Mouse (Mus musculus) midbrain, embryonic 15.5 days (tissue): ENCODE results near the gene Piga. TPM values are rescaled to one million over a fixed set of nuclear protein-coding genes. Genes with fewer than 3 reads are reported as not detected.
A peak's percentile ranks its signal among the peaks of the same experiment; 100 is the strongest.

ENCODE experiments used
- ATAC-seq: fragments of 200-750 bp; cut with Nextera tagmentation; replicated peaks from 2 replicates; pipeline ENCODE4 v1.8.0; 2017; ENCODE audit warnings: moderate TSS enrichment
- H3K27ac ChIP-seq: fragments of 300-500 bp; sonication (generic); 2 replicates; pipeline ENCODE4 v1.5.1; 2015; ENCODE audit warnings: mild to moderate bottlenecking, inconsistent platforms
- H3K27me3 ChIP-seq: fragments of 300-500 bp; sonication (generic); replicated peaks from 2 replicates; pipeline ENCODE4 v1.6.1; 2015; ENCODE audit warnings: inconsistent platforms
- H3K36me3 ChIP-seq: fragments of 300-500 bp; sonication (generic); replicated peaks from 2 replicates; pipeline ENCODE4 v1.6.1; 2015; ENCODE audit warnings: inconsistent platforms
- H3K4me1 ChIP-seq: fragments of 300-500 bp; sonication (generic); 2 replicates; pipeline ENCODE4 v1.6.1; 2015; ENCODE audit warnings: inconsistent platforms
- H3K4me2 ChIP-seq: fragments of 300-500 bp; sonication (generic); 2 replicates; pipeline ENCODE4 v1.6.1; 2015; ENCODE audit warnings: inconsistent platforms, mild to moderate bottlenecking, moderate library complexity
- H3K4me3 ChIP-seq: fragments of 300-500 bp; sonication (generic); 2 replicates; pipeline ENCODE4 v1.5.1; 2015; ENCODE audit warnings: mild to moderate bottlenecking, inconsistent platforms
- H3K9ac ChIP-seq: fragments of 300-500 bp; sonication (generic); 2 replicates; pipeline ENCODE4 v1.6.1; 2015; ENCODE audit warnings: mild to moderate bottlenecking, inconsistent platforms
- H3K9me3 ChIP-seq: fragments of 300-500 bp; sonication (generic); 2 replicates; pipeline ENCODE4 v1.6.1; 2016; ENCODE audit warnings: inconsistent platforms
- WGBS: fragments of 180-500 bp; shearing (Covaris S2); methylation state at CpG from one replicate; pipeline ENCODE4 v1.1.7; 2015; ENCODE audit warnings: mixed read lengths; 5-methylcytosine and 5-hydroxymethylcytosine counted together
- polyA plus RNA-seq: library from polyadenylated mRNA; unstranded; fragments of >200 nt; fragmentation: Nextera tagmentation; extraction: Ambion mirVana; gene quantifications from 2 replicates; pipeline ENCODE4 v1.2.1, GENCODE M21; 2015

Piga gene
- 5.1 and 5.2 TPM in 2 replicates for polyA plus RNA-seq

DNA sequence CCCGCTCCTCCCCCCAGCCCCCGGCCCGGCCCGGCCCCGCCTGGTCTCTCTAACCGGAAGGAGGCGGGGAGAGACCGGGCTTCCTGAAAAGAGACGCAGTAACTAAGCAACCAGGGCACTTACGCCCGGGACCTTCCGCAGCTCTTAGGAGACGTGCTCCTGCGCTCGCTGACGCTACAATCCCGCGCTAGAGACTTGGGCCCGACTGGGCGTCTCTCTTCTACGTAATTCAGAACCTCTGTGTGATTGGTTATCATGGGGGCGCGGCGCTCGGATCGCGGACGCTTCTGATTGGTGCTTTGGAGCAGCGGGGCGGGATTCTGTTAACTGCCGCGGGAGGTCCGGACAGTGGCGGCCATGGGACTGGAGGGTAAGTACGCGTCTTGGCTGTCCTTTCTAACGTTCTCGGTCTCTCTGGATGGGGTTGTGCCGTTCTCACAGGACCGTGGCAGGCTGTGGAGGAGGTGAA, at the start of gene Piga:
Gene Piga (plus strand): TSS at position 317 of the 469 bp plus-strand sequence.
- H3K9ac ChIP-seq, result peak within 1 kb of the TSS; percentile 57
- H3K4me3 ChIP-seq, result peak within 1 kb of the TSS; percentile 54
- peak within 1 kb of the TSS; percentile 54 for H3K27ac ChIP-seq
- H3K9me3 ChIP-seq, result no peaks in the 10 kb centered on the region
- H3K4me2 ChIP-seq, result peak within 1 kb of the TSS; percentile 50
- H3K4me1 ChIP-seq, result peaks cover 5% of the 10 kb centered on the region
- peak; percentile 100 for ATAC-seq
- H3K36me3 ChIP-seq, result no peaks in the 10 kb centered on the region
- 28% methylated on average over 37 of the region's 40 CpGs for WGBS
- peaks cover 7% of the 10 kb centered on the region; the same call in 1 of the 2 replicates for H3K27me3 ChIP-seq

- Histone ChIP-seq H3K27me3 (no peaks in the 10 kb centered on the region; the same call in 1 of the 2 replicates), H3K4me2 (no peak overlapping the region), H3K27ac (no peak overlapping the region), H3K4me1 (no peaks in the 10 kb centered on the region), H3K36me3 (no peaks in the 10 kb centered on the region), H3K9me3 (no peaks in the 10 kb centered on the region), H3K4me3 (no peak overlapping the region), H3K9ac (no peak overlapping the region)
- 88% methylated on average over 3 of the region's 3 CpGs for WGBS
- no peak for ATAC-seq
Measured at GRCm38 (mm10) chrX:164370576-164370975, 49.0 kb upstream of the Piga start.

DNA sequence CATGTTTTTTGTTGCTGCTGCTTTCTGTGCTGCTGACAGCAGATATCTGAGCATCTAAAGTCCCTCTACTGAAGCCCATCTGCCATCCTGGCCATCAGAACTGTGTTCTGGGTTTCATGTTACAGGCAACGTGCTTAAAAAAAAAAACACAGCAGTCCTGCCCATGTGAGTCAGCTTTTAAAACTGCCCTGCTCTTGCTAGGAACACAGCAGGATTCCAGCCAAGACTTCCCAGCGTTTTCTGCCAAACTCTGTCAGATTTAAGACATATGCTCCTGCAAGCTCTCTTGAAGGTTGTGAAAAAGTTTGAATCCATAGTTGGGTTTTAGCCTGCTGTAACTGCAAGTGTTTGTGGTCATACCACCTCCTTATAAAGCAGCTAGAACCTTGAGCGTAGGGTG, 46.5 kb upstream of the Piga start, which contains the start of gene Vegfd:
Gene Vegfd (plus strand): TSS at position 298 of the 400 bp plus-strand sequence.
- H3K27me3 ChIP-seq, result no peaks in the 10 kb centered on the region; the same call in none of the 2 replicates
- H3K4me3 ChIP-seq, result no peak within 1 kb of the TSS
- no peaks in the 10 kb centered on the region for H3K36me3 ChIP-seq
- no peak within 1 kb of the TSS for H3K9ac ChIP-seq
- H3K4me2 ChIP-seq, result no peak within 1 kb of the TSS
- H3K4me1 ChIP-seq, result no peaks in the 10 kb centered on the region
- no peak for ATAC-seq
- WGBS, result 40% methylated on average over 3 of the region's 3 CpGs
- H3K27ac ChIP-seq, result no peak within 1 kb of the TSS
- H3K9me3 ChIP-seq, result no peaks in the 10 kb centered on the region

DNA sequence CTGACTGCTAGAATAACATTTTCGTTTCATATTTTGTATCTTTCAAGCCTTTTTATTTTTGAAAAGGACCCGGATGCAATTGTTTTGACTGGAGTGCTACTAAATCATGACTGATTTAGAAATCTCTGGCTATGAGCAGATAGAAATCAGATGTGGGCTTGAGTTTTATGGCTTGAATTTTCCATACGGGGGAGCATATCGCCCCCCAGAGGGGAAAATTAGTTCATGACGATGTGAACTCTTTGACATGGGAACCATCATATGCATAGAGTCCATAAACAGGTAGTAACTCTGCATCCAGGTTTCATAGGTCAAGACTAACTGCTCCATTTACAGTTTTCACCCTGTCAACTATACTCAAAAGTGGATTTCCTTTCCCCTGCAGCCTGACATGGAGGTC, 45.0 kb upstream of the Piga start:
- no peaks in the 10 kb centered on the region for H3K36me3 ChIP-seq
- no peaks in the 10 kb centered on the region for H3K4me1 ChIP-seq
- no peak overlapping the region for H3K9ac ChIP-seq
- H3K27ac ChIP-seq, result no peak overlapping the region
- H3K27me3 ChIP-seq, result peaks cover 4% of the 10 kb centered on the region
- H3K4me3 ChIP-seq, result no peak overlapping the region
- no peaks in the 10 kb centered on the region for H3K9me3 ChIP-seq
- no peak overlapping the region for H3K4me2 ChIP-seq
- WGBS, result 60% methylated on average over 5 of the region's 5 CpGs
- no peak for ATAC-seq

GRCm38 (mm10) chrX:164379721-164380120, 39.9 kb upstream of the Piga start:
- no peaks in the 10 kb centered on the region for H3K36me3 ChIP-seq
- H3K9me3 ChIP-seq, result no peaks in the 10 kb centered on the region
- H3K27ac ChIP-seq, result no peak overlapping the region
- no peaks in the 10 kb centered on the region for H3K4me1 ChIP-seq
- no peak overlapping the region for H3K4me2 ChIP-seq
- WGBS, result 87% methylated on average over 4 of the region's 4 CpGs
- peaks cover 9% of the 10 kb centered on the region; the same call in 1 of the 2 replicates for H3K27me3 ChIP-seq
- no peak overlapping the region for H3K4me3 ChIP-seq
- no peak overlapping the region for H3K9ac ChIP-seq
- no peak for ATAC-seq

- Histone ChIP-seq H3K4me3 (peak overlapping the region; percentile 43), H3K27me3 (peaks cover 9% of the 10 kb centered on the region; the same call in 1 of the 2 replicates), H3K4me1 (no peaks in the 10 kb centered on the region), H3K9ac (peak overlapping the region; percentile 27; the same call in 1 of the 2 replicates), H3K27ac (no peak overlapping the region), H3K36me3 (no peaks in the 10 kb centered on the region), H3K4me2 (peak overlapping the region; percentile 80), H3K9me3 (no peaks in the 10 kb centered on the region)
- peak; percentile 100 for ATAC-seq
- 28% methylated on average over 33 of the region's 33 CpGs for WGBS
Measured at GRCm38 (mm10) chrX:164381618-164382408, 37.8 kb upstream of the Piga start.

- H3K4me2 ChIP-seq, result no peak overlapping the region
- H3K27me3 ChIP-seq, result no peaks in the 10 kb centered on the region
- no peak overlapping the region for H3K27ac ChIP-seq
- 72% methylated on average over 4 of the region's 4 CpGs for WGBS
- H3K9ac ChIP-seq, result no peak overlapping the region
- no peak for ATAC-seq
- H3K36me3 ChIP-seq, result no peaks in the 10 kb centered on the region
- no peaks in the 10 kb centered on the region for H3K9me3 ChIP-seq
- no peaks in the 10 kb centered on the region for H3K4me1 ChIP-seq
- H3K4me3 ChIP-seq, result no peak overlapping the region
Measured at GRCm38 (mm10) chrX:164394091-164394490, 25.5 kb upstream of the Piga start.

DNA sequence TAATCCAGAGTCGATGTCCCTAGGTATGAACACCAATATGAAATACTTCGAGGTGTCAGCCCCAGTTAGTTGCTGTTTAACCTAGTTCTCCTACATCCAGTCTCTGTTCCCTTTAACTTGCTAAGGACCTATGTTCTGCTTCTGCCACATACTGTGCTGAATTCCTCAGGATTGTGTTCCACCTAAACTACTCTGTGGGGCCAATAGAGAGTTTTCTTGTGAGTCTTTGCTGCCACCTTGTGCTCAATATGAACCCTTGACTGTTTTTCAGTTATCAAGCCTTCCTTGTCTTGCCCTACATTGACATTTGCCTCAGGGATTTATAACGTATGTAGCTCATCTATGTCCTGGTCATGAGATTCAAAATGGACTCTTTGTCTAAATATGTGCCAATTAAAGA, 21.1 kb upstream of the Piga start:
- no peaks in the 10 kb centered on the region for H3K36me3 ChIP-seq
- H3K9ac ChIP-seq, result no peak overlapping the region
- no peak overlapping the region for H3K4me3 ChIP-seq
- no peak overlapping the region for H3K4me2 ChIP-seq
- H3K27me3 ChIP-seq, result no peaks in the 10 kb centered on the region
- H3K4me1 ChIP-seq, result no peaks in the 10 kb centered on the region
- no peak overlapping the region for H3K27ac ChIP-seq
- no peaks in the 10 kb centered on the region for H3K9me3 ChIP-seq
- peak; percentile 52; the same call in 1 of the 2 replicates for ATAC-seq
- WGBS, result 67% methylated on average over 3 of the region's 3 CpGs

DNA sequence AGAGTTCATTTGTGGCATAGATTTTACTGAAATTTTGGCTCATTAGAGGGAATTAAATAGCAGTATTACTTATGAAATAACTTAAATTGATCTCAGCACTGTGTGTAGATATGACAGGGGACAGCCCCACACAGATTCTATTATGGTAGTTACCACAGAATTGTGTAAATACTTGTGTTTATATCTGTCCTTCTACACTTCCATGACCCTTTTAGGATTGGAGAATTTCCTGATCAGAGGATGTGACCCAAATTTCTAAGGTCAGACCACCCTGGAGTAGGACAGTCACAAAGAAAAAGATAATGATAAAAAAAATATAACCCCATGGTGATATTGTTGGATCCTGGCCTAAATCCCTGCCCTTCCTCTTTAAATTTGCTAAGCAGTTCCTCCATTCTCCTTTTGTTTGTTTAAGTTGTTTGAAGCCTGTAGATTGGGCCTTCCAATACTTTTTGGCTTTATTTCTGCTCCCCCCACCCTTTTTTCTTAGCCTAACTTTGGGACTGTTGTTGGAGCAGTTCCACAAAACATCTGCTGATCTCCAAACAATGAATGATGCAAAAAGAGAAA, 14.4 kb upstream of the Piga start:
- no peak overlapping the region for H3K27ac ChIP-seq
- ATAC-seq, result no peak
- H3K4me1 ChIP-seq, result no peaks in the 10 kb centered on the region
- no peak overlapping the region for H3K9ac ChIP-seq
- no peaks in the 10 kb centered on the region for H3K36me3 ChIP-seq
- H3K27me3 ChIP-seq, result no peaks in the 10 kb centered on the region
- H3K9me3 ChIP-seq, result no peaks in the 10 kb centered on the region
- H3K4me2 ChIP-seq, result no peak overlapping the region
- no peak overlapping the region for H3K4me3 ChIP-seq

GRCm38 (mm10) chrX:164406133-164407022, 13.2 kb upstream of the Piga start:
- ATAC-seq, result no peak
- Histone ChIP-seq H3K4me1 (no peaks in the 10 kb centered on the region), H3K27me3 (no peaks in the 10 kb centered on the region), H3K27ac (no peak overlapping the region), H3K36me3 (no peaks in the 10 kb centered on the region), H3K9me3 (no peaks in the 10 kb centered on the region), H3K4me3 (no peak overlapping the region), H3K4me2 (no peak overlapping the region), H3K9ac (no peak overlapping the region)
- 77% methylated on average over 9 of the region's 9 CpGs for WGBS

DNA sequence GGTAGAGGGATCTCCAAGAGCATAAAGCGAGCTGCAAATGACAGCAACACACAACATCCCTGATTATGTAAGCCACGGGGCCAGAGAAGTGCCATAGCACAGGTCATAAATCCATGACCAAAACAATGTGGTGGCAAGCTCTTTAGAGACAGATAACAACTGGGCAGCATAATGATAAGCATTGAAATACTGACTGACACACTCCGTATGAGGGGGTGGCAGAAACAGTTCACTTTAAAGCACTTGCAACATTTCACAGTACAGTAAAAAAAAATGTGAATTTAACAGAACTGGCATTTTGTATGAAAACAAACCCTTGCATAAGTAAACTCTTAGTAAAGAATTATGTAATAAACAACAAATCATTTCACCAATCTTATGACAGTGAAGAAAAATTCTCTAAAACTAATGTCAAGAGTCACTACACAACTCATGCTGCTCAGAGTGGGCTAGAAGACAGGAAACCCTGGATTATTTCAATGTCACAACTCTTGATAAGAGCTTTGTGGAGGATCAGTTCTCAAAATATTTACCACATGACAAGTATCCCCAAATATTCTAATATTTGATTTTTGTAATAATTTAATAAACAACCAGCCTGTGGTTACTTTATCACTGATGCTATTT, 11.2 kb upstream of the Piga start:
- H3K27me3 ChIP-seq, result no peaks in the 10 kb centered on the region
- no peaks in the 10 kb centered on the region for H3K9me3 ChIP-seq
- 87% methylated on average over 3 of the region's 3 CpGs for WGBS
- H3K4me3 ChIP-seq, result no peak overlapping the region
- H3K4me1 ChIP-seq, result no peaks in the 10 kb centered on the region
- no peaks in the 10 kb centered on the region for H3K36me3 ChIP-seq
- H3K9ac ChIP-seq, result no peak overlapping the region
- no peak overlapping the region for H3K27ac ChIP-seq
- H3K4me2 ChIP-seq, result no peak overlapping the region
- ATAC-seq, result no peak
